Mouse (Mus musculus) brain, embryonic 14.5 days (tissue): ENCODE data around the gene Mrps21.

Source experiments
- CTCF ChIP-seq: fragments of 200-500 bp; IDR thresholded peaks from 2 replicates; pipeline ENCODE4 v1.5.1; 2012; ENCODE audit warnings: inconsistent platforms, mild to moderate bottlenecking, moderate library complexity, borderline replicate concordance; ENCODE audit not compliant: insufficient read depth, insufficient read length; ENCODE audit errors: extremely low read depth
- POLR2A ChIP-seq: fragments of 200-500 bp; IDR thresholded peaks from 2 replicates; pipeline ENCODE4 v1.6.1; 2012; ENCODE audit warnings: mild to moderate bottlenecking, inconsistent platforms, borderline replicate concordance; ENCODE audit not compliant: poor library complexity, insufficient read depth, insufficient read length, severe bottlenecking; ENCODE audit errors: extremely low read depth

DNA sequence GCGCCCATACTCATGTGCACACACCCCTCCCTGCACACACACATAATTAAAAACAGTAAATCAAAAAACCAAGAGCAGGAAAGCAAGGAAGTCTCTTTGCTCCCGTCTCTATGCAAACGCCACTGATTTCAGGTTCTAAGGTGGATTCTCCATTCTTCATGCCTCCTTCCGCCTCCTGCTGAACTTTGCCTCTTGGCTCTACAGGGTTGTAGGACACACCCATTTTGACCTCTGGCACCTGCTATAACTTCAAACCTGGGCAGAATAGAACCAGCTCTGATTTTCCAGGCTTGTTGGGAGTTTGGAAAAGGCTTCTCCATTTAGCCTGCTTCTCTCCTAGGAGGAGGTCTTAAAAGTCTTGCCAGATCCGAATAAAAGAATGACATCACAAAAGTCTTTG, 13.1 kb upstream of the Mrps21 start:
- TF ChIP-seq POLR2A: no peak
- no peak for TF ChIP-seq CTCF
